Mouse (Mus musculus): ENCODE results near the gene Uspl1. TPM values are rescaled to one million over a fixed set of nuclear protein-coding genes. Genes with fewer than 3 reads are reported as not detected.

The Uspl1 gene
- polyA plus RNA-seq, 1 experiment from 2014 or later = 65.7 TPM

DNA sequence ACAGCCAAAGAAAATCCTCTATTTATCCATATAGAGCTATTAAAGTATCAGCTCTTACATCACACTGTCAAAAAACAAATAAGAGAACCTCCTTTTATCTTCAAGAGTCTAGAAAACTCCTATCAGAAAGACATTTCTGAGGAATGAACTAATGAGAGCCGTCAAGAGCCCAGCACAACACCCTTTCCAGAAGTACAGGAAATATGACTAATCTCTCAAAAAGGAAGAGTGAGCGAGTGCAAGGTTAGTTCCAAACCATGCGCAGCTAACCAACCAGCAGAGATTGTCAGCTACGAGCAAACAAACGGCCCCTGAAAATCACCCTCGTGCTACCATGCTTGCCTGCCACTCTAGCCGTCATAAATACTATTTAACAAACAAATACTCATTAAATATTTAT is 21.3 kb upstream of the Uspl1 start:
- H3K4me3 ChIP-seq (replicated peaks; ENCODE audit: low read length) = no peak overlapping the region
- no peaks in the 10 kb centered on the region for H3K27me3 ChIP-seq (ENCODE audit: control insufficient read depth, insufficient read depth, low read length)
- WGBS = 78% methylated on average over 7 of the region's 7 CpGs
- no peak overlapping the region for H3K4me2 ChIP-seq (replicated peaks)
- H3K9ac ChIP-seq = no peak overlapping the region
- H3K4me1 ChIP-seq (replicated peaks; ENCODE audit: control insufficient read depth, insufficient read depth, low read length) = no peaks in the 10 kb centered on the region
- DNase-seq (ENCODE audit: low spot score) = no peak
- H3K27ac ChIP-seq = no peak overlapping the region
- no peaks in the 10 kb centered on the region for H3K36me3 ChIP-seq (replicated peaks; ENCODE audit: control insufficient read depth, insufficient read depth)
- H3K9me3 ChIP-seq (ENCODE audit: control insufficient read depth, low read length) = no peaks in the 10 kb centered on the region
- ATAC-seq (ENCODE audit: low FRiP score) = no peak

DNA sequence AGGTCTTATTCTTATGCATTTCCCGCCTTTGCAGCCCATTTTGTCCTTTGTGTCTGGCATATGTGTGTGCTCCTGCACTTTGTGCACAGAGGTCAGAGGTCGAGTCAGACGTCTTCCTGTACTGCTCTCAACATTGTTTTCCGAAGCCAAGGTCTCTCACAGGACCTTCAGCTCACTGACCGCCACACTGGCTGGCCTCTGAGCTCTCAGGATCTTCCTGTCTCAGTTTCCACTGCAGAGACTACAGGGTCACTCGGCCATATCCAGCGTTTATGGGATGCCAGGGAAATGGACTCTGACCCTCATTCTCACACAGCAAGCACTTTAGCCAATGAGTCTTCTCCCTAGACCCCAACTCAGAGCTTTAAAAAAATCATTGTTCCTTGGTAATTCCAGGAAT is 19.3 kb upstream of the Uspl1 start:
- Histone ChIP-seq H3K27me3 (ENCODE audit: control insufficient read depth, insufficient read depth, low read length) (no peaks in the 10 kb centered on the region), H3K4me2 (replicated peaks) (no peak overlapping the region), H3K36me3 (replicated peaks; ENCODE audit: control insufficient read depth, insufficient read depth) (no peaks in the 10 kb centered on the region), H3K9ac (no peak overlapping the region), H3K27ac (no peak overlapping the region), H3K4me3 (replicated peaks; ENCODE audit: low read length) (no peak overlapping the region), H3K4me1 (replicated peaks; ENCODE audit: control insufficient read depth, insufficient read depth, low read length) (no peaks in the 10 kb centered on the region), H3K9me3 (ENCODE audit: control insufficient read depth, low read length) (no peaks in the 10 kb centered on the region)
- WGBS = 43% methylated on average over 7 of the region's 7 CpGs
- ATAC-seq (ENCODE audit: low FRiP score) (no peak), DNase-seq (ENCODE audit: low spot score) (no peak)

DNA sequence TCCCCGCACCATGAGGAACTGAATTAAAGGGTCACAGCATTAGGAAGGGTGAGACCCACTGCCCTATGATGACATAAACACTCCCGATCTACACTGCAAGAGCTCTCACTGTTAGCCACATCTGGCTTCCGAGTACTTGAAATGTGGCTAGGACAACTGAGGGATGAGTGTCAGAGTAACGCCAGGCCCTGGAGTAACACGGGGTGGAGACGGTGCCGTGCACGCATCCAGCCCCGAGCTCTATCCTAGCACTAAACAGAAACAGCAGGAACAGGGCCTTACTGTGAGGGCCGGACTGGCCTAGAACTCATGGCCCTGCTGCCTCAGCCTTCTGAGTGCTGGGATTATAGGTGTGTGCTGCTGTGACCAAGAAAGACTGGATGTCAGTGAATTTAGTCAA is 18.1 kb upstream of the Uspl1 start:
- no peaks in the 10 kb centered on the region for H3K27me3 ChIP-seq (ENCODE audit: control insufficient read depth, insufficient read depth, low read length)
- 94% methylated on average over 10 of the region's 10 CpGs for WGBS

DNA sequence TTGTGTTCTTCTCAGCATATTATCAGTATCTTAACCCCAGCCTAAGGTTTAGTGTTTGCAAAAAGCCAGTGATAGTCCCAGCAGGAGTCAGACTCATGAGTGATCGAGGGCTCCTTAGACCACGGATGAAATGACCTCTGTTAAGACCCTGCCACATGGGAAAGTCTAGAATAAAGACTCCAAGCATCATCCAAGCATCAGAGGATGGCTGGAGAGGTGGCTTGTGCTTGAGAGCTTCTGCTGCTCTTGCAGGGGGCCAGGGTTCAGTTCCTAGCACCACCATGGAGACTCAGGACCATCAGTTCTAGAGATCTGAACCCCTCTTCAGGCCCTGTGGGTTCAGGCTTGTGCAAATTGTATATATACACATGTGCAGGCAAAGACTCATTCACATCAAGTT is 16.1 kb upstream of the Uspl1 start:
- no peaks in the 10 kb centered on the region for H3K27me3 ChIP-seq (ENCODE audit: control insufficient read depth, insufficient read depth, low read length)
- DNase-seq (ENCODE audit: low spot score) = no peak
- H3K4me3 ChIP-seq (replicated peaks; ENCODE audit: low read length) = no peak overlapping the region
- no peaks in the 10 kb centered on the region for H3K4me1 ChIP-seq (replicated peaks; ENCODE audit: control insufficient read depth, insufficient read depth, low read length)
- WGBS = 74% methylated on average over 2 of the region's 2 CpGs
- H3K9me3 ChIP-seq (ENCODE audit: control insufficient read depth, low read length) = no peaks in the 10 kb centered on the region
- no peak for ATAC-seq (ENCODE audit: low FRiP score)
- H3K4me2 ChIP-seq (replicated peaks) = no peak overlapping the region
- no peak overlapping the region for H3K9ac ChIP-seq
- no peak overlapping the region for H3K27ac ChIP-seq
- H3K36me3 ChIP-seq (replicated peaks; ENCODE audit: control insufficient read depth, insufficient read depth) = no peaks in the 10 kb centered on the region

More for the DNA sequence above, 18.1 kb upstream of the Uspl1 start:
- H3K4me1 ChIP-seq (replicated peaks; ENCODE audit: control insufficient read depth, insufficient read depth, low read length) = no peaks in the 10 kb centered on the region
- no peaks in the 10 kb centered on the region for H3K36me3 ChIP-seq (replicated peaks; ENCODE audit: control insufficient read depth, insufficient read depth)
- DNase-seq (ENCODE audit: low spot score) (no peak), ATAC-seq (ENCODE audit: low FRiP score) (no peak)
- H3K27ac ChIP-seq = no peak overlapping the region
- no peak overlapping the region for H3K4me2 ChIP-seq (replicated peaks)
- H3K4me3 ChIP-seq (replicated peaks; ENCODE audit: low read length) = no peak overlapping the region
- no peak overlapping the region for H3K9ac ChIP-seq
- H3K9me3 ChIP-seq (ENCODE audit: control insufficient read depth, low read length) = no peaks in the 10 kb centered on the region

DNA sequence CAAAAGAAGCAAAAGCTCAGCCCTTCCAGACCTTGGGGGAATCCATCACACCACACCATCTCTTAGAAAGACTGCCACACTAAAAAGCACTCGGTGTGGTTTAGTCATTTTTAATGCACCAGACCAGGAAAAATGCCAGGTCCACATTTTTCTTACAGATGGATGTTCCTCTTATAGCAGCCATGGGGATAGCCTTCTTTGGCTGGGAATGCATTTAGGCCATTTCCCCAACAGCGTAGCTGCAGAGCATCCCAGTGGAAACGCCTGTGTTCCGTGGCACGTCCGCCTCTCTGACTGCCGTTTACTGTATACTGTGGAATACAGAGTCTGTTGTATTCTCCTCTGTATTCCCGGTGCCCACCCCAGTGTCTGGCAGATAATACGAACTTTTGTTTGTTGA is 15.3 kb upstream of the Uspl1 start:
- DNase-seq (ENCODE audit: low spot score) (no peak), ATAC-seq (ENCODE audit: low FRiP score) (no peak)
- no peaks in the 10 kb centered on the region for H3K9me3 ChIP-seq (ENCODE audit: control insufficient read depth, low read length)
- no peak overlapping the region for H3K27ac ChIP-seq
- H3K27me3 ChIP-seq (ENCODE audit: control insufficient read depth, insufficient read depth, low read length) = no peaks in the 10 kb centered on the region
- no peak overlapping the region for H3K9ac ChIP-seq
- H3K4me1 ChIP-seq (replicated peaks; ENCODE audit: control insufficient read depth, insufficient read depth, low read length) = no peaks in the 10 kb centered on the region
- no peaks in the 10 kb centered on the region for H3K36me3 ChIP-seq (replicated peaks; ENCODE audit: control insufficient read depth, insufficient read depth)
- 73% methylated on average over 9 of the region's 9 CpGs for whole genome bisulfite sequencing
- no peak overlapping the region for H3K4me2 ChIP-seq (replicated peaks)
- H3K4me3 ChIP-seq (replicated peaks; ENCODE audit: low read length) = no peak overlapping the region

DNA sequence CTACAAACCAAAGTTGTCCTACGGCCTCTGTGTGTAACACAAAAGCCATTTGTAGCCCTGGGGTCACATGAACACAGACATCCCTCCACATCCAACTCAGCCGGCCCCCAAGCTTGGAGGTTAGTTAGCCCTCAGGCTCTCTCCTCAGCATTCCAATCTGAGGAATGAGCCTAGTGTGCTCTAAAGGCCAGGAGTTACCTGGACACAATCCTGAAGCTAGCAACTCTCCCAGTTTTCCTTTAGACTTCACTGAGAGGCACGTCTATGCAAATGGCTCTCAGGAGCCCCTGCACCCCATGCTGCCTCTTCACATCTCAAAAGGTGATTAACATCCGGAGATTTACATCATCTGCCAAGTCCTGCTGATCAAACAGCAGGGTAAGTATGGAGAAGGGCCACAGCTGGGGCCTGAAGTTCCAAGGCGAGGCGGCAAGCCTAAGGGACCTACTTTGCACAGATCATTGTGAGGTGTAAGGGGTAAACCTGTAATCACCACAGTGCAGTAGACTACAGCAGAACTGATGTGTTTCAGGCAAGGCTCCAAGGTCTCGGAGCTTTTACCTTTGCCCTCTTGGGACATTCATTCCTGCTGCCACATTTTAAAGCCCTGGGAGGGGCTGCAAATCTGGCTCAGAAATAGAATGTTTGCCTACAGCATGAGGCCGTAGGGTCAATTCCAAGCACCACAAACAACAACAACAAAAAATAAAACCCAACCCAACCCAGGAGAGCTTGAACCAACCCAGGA is 13.1 kb upstream of the Uspl1 start:
- 44% methylated on average over 8 of the region's 8 CpGs for WGBS
- H3K36me3 ChIP-seq (replicated peaks; ENCODE audit: control insufficient read depth, insufficient read depth) = no peaks in the 10 kb centered on the region
- no peak overlapping the region for H3K9ac ChIP-seq
- H3K4me2 ChIP-seq (replicated peaks) = no peak overlapping the region
- H3K4me3 ChIP-seq (replicated peaks; ENCODE audit: low read length) = no peak overlapping the region
- H3K27me3 ChIP-seq (ENCODE audit: control insufficient read depth, insufficient read depth, low read length) = no peaks in the 10 kb centered on the region
- DNase-seq (ENCODE audit: low spot score) (no peak), ATAC-seq (ENCODE audit: low FRiP score) (no peak)
- no peaks in the 10 kb centered on the region for H3K9me3 ChIP-seq (ENCODE audit: control insufficient read depth, low read length)
- H3K27ac ChIP-seq = no peak overlapping the region
- H3K4me1 ChIP-seq (replicated peaks; ENCODE audit: control insufficient read depth, insufficient read depth, low read length) = no peaks in the 10 kb centered on the region

DNA sequence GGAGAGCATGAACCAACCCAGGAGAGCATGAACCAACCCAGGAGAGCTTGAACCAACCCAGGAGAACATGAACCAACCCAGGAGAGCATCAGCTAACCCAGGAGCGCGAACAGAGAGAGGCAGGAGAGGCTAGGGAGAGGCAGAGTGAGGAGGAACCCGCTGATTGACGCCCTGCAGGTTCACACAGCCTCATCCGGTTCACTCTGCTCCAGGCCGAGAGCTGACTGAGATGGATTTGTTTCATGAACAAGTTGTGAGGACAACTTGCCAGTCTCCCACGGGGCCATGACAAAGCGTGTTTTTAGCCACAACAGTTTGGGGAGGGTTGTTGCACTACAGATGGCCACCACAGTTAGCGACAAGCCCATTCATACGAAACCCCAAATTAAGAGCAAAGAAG is 11.9 kb upstream of the Uspl1 start:
- Histone ChIP-seq H3K27ac (no peak overlapping the region), H3K9me3 (ENCODE audit: control insufficient read depth, low read length) (no peaks in the 10 kb centered on the region), H3K4me2 (replicated peaks) (no peak overlapping the region), H3K36me3 (replicated peaks; ENCODE audit: control insufficient read depth, insufficient read depth) (no peaks in the 10 kb centered on the region), H3K9ac (no peak overlapping the region), H3K27me3 (ENCODE audit: control insufficient read depth, insufficient read depth, low read length) (no peaks in the 10 kb centered on the region), H3K4me3 (replicated peaks; ENCODE audit: low read length) (no peak overlapping the region), H3K4me1 (replicated peaks; ENCODE audit: control insufficient read depth, insufficient read depth, low read length) (no peaks in the 10 kb centered on the region)
- no peak for ATAC-seq (ENCODE audit: low FRiP score)
- WGBS = 80% methylated on average over 10 of the region's 10 CpGs
- DNase-seq (ENCODE audit: low spot score) = no peak

DNA sequence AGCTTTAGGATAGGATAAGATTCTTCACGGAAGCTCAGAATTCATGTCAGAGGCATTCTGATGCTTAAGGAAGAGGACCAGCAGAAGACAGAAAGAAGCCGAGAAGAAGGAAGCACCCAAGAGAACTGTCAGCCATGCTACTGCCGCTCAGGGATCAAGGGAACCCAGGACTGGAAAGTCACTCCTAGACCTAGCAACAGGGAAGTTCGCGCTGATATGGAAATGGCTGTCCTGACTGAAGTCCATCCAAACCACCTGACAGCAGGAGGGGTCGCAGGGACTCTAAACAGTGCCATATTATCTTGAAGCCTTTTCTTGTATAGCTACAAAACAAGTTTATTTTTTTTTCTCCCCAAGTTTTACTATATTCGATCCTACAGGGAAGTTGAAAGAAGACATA is 9.6 kb upstream of the Uspl1 start:
- H3K4me3 ChIP-seq (replicated peaks; ENCODE audit: low read length) = no peak overlapping the region
- H3K27ac ChIP-seq = no peak overlapping the region
- ATAC-seq (ENCODE audit: low FRiP score) (no peak), DNase-seq (ENCODE audit: low spot score) (no peak)
- H3K4me1 ChIP-seq (replicated peaks; ENCODE audit: control insufficient read depth, insufficient read depth, low read length) = no peaks in the 10 kb centered on the region
- no peak overlapping the region for H3K4me2 ChIP-seq (replicated peaks)
- no peaks in the 10 kb centered on the region for H3K27me3 ChIP-seq (ENCODE audit: control insufficient read depth, insufficient read depth, low read length)
- no peak overlapping the region for H3K9ac ChIP-seq
- no peaks in the 10 kb centered on the region for H3K9me3 ChIP-seq (ENCODE audit: control insufficient read depth, low read length)
- H3K36me3 ChIP-seq (replicated peaks; ENCODE audit: control insufficient read depth, insufficient read depth) = no peaks in the 10 kb centered on the region
- WGBS = 89% methylated on average over 7 of the region's 7 CpGs

DNA sequence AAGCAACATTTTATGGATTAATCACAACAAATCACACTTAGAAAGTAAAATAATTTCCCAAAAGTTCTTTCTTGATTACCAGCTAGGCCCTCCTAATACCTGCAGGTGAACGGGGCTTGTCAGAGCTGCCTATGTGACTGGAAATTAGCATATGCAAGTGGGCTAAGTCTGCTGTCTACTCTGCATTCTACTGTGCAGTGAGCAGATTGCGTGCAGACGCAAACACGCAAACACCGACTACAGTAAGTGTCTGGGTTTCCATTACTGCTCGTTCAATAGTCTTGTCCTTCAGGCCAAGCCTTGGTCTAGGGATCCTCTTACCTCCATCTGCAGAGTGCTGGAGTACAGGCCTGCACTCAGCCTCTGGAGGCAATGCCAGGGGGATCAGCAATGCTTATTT is 8.4 kb upstream of the Uspl1 start:
- H3K9me3 ChIP-seq (ENCODE audit: control insufficient read depth, low read length) = no peaks in the 10 kb centered on the region
- H3K4me1 ChIP-seq (replicated peaks; ENCODE audit: control insufficient read depth, insufficient read depth, low read length) = no peaks in the 10 kb centered on the region
- DNase-seq (ENCODE audit: low spot score) (no peak), ATAC-seq (ENCODE audit: low FRiP score) (no peak)
- no peak overlapping the region for H3K4me2 ChIP-seq (replicated peaks)
- 91% methylated on average over 6 of the region's 6 CpGs for WGBS
- H3K27me3 ChIP-seq (ENCODE audit: control insufficient read depth, insufficient read depth, low read length) = no peaks in the 10 kb centered on the region
- no peak overlapping the region for H3K27ac ChIP-seq
- H3K4me3 ChIP-seq (replicated peaks; ENCODE audit: low read length) = no peak overlapping the region
- H3K9ac ChIP-seq = no peak overlapping the region
- H3K36me3 ChIP-seq (replicated peaks; ENCODE audit: control insufficient read depth, insufficient read depth) = no peaks in the 10 kb centered on the region; the same call in 1 of the 2 replicates

DNA sequence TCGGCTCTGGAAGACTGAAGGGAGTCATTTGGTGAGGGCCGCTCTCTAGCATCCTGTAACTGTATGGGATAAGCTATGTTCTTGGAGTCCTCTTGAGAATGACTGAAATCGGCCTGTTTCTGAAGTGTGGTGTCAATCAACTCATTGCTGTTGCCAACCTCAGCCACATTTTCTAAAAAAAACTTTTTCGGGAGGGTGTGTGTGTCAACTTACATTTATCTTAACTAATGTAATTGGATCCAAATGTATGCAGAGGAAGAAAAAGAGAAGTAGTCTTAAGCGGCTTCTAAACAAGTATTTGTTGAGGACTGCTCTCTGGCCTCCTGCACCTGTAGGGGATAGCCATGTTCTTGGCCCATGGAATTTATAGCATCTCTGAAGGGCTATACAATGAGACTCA is 6.1 kb upstream of the Uspl1 start:
- H3K27me3 ChIP-seq (ENCODE audit: control insufficient read depth, insufficient read depth, low read length) = no peaks in the 10 kb centered on the region
- WGBS = 91% methylated on average over 5 of the region's 5 CpGs

More for the DNA sequence above, 6.1 kb upstream of the Uspl1 start:
- Histone ChIP-seq H3K27ac (no peak overlapping the region), H3K4me3 (replicated peaks; ENCODE audit: low read length) (no peak overlapping the region), H3K9me3 (ENCODE audit: control insufficient read depth, low read length) (no peaks in the 10 kb centered on the region), H3K9ac (no peak overlapping the region), H3K4me2 (replicated peaks) (no peak overlapping the region), H3K36me3 (replicated peaks; ENCODE audit: control insufficient read depth, insufficient read depth) (no peaks in the 10 kb centered on the region; the same call in 1 of the 2 replicates), H3K4me1 (replicated peaks; ENCODE audit: control insufficient read depth, insufficient read depth, low read length) (peaks cover 3% of the 10 kb centered on the region; the same call in 1 of the 2 replicates)
- no peak for DNase-seq (ENCODE audit: low spot score)
- ATAC-seq (ENCODE audit: low FRiP score) = no peak

Measured in hindbrain, embryonic 14.5 days (tissue).